Comparison of ENCODE assay signal across 20 mouse cellular contexts in genomic region chr11:17003757-17004156, GRCm38 (mm10).
"Had no signal": no experiment of that assay in that cellular context is flagged by ENCODE, and none has a peak within 500 bp of the region (broad histone marks: within the 10 kb centered on the region; RNA-seq: fewer than 3 reads in every experiment).

No protein-coding gene starts in this region.

- H3K9ac ChIP-seq: lung, embryonic 15.5 days; midbrain, embryonic 12.5 days; neural tube, embryonic 13.5 days; neural tube, embryonic 15.5 days had no signal

- H3K4me3 ChIP-seq: lung, embryonic 15.5 days; midbrain, embryonic 10.5 days; midbrain, embryonic 12.5 days; myocyte; neural tube, embryonic 13.5 days; neural tube, embryonic 15.5 days had no signal

- H3K4me2 ChIP-seq: lung, embryonic 15.5 days; midbrain, embryonic 12.5 days; neural tube, embryonic 13.5 days; neural tube, embryonic 15.5 days had no signal

- H3K27me3 ChIP-seq: lung, embryonic 15.5 days; midbrain, embryonic 12.5 days; neural tube, embryonic 13.5 days; neural tube, embryonic 15.5 days had no signal

- H3K9me3 ChIP-seq: lung, embryonic 15.5 days; midbrain, embryonic 10.5 days; midbrain, embryonic 12.5 days; neural tube, embryonic 13.5 days; neural tube, embryonic 15.5 days had no signal

- ATAC-seq: lung, postnatal 0 days; midbrain, embryonic 16.5 days had no signal

- H3K27ac ChIP-seq: lung, embryonic 15.5 days; midbrain, embryonic 10.5 days; midbrain, embryonic 12.5 days; neural tube, embryonic 13.5 days; neural tube, embryonic 15.5 days had no signal

- DNase-seq: lung, adult 2 months; lung, postnatal 14 days; lung, postnatal 36 days; midbrain, embryonic 14.5 days; retina, postnatal 1 day; right cerebral cortex, adult 18-20 months; right cerebral cortex, postnatal 25 days; right cerebral cortex, postnatal 4 days; spleen, adult 18-20 months; thymus, adult 2 months; thymus, postnatal 25 days; thymus, postnatal 4 days had no signal

- H3K4me1 ChIP-seq: lung, embryonic 15.5 days; midbrain, embryonic 10.5 days; midbrain, embryonic 12.5 days; neural tube, embryonic 13.5 days; neural tube, embryonic 15.5 days had no signal

- H3K36me3 ChIP-seq: lung, embryonic 15.5 days; midbrain, embryonic 10.5 days; midbrain, embryonic 12.5 days; neural tube, embryonic 13.5 days; neural tube, embryonic 15.5 days had no signal
